Mouse (Mus musculus): ENCODE results near the gene Klf2.

Gene Klf2

DNA sequence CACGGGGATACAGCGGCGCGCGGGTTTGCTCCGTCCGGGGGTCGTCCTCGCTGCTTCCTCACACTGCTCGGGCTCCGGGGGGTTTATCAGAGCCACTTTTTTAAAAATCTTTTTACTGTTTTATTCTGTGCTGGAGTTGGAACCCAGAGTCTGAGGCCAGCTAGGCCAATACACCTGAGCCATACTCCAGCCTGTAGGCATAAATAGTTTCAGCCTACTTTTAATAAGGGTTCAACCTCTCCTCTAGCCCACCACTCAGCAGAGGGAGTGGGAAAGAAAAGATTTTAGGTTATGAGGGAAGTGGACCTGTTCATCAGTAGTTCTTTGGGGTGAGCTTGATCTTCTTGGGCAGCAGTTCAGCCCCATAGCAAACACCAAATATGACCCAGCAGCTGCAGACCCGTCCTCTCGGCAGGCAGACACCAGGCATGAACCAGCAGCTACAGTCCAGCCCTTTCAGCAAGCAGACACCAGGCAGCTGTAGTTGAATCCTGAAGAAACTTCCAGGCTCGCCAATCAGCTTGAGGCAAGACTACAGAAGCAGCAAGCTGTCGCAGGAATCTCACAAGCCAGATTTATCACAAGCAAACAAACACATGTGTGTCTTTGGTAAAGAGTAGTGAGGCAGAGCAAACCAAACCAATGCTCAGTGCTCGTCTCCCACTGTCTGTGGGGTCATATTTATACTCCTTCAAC lies 13.5 kb upstream of the Klf2 start, which contains the start of gene Gm10282:
Gene Gm10282, minus strand, starts transcription at position 51 of the 696 bp plus-strand sequence.
- DNase-seq (ENCODE audit: low read depth): no peak

DNA sequence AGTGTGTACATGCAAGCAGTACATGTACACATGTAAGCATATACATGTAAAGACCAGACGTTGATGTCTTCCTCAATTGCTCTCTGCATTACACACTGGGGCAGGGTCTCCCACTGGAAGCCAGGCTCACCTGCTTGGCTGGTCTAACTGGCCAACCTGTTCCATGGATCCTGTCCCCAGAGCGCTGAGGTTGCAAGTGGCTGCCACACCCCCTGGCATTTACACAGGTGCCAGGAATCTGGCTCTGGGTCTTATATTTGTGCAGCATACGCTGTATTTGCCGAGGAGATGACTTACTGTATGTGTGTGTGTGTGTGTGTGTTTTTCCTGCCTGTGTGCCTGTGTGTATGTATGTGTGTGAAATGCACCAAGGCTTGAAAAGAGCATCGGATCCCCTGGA lies 11.9 kb upstream of the Klf2 start:
- no peak for DNase-seq (ENCODE audit: low read depth)

DNA sequence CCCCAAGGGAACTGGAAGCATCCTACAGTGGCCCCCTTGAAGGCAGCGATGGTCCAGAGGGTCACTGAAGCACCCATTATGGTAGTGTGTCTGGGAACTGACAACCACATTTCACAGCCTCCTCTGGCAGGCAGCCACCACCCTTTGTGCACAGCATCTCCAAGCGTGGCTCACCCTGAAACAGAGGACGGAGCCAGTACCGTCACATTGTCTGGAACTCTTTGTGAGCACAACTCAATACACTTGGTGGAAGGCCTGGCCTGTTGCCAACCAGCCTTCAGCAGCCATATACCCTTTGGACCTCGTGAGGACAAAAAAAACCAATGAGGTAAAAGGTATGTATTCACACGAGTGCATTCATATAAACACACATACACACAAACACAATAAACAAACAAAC lies 10.6 kb upstream of the Klf2 start:
- DNase-seq (ENCODE audit: low read depth): no peak

DNA sequence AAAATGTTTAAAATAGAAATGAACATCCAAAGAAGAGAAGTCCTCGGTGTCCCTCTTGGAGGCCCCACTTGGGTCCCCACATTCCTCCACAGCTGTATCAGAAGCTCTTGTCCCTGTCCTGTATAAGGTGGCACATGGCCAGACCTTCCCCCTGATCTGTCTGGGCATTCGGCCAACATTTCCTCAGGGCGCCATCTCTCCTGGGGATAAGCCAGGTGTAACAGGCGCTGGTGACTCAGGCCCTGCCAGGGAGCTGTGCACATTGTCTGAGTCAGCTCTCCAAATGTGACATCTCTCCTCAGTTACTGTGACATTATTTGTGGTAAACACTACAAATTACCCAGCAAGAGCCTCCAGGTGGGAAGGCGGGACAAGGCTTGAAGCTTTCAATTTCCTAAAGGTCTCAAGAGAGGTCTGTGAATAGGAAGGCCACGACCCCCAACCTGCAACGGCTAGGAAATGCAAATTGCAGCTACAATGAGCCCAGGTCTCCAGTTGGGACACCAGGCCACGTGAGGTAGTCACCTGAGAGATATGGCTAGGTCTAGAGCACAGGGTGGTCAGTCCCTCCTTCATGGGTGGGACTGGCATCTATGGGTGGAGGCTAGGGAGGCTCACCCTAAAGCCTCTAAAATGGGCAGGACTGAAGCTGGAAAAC lies 7.9 kb upstream of the Klf2 start:
- DNase-seq (ENCODE audit: low read depth): no peak

DNA sequence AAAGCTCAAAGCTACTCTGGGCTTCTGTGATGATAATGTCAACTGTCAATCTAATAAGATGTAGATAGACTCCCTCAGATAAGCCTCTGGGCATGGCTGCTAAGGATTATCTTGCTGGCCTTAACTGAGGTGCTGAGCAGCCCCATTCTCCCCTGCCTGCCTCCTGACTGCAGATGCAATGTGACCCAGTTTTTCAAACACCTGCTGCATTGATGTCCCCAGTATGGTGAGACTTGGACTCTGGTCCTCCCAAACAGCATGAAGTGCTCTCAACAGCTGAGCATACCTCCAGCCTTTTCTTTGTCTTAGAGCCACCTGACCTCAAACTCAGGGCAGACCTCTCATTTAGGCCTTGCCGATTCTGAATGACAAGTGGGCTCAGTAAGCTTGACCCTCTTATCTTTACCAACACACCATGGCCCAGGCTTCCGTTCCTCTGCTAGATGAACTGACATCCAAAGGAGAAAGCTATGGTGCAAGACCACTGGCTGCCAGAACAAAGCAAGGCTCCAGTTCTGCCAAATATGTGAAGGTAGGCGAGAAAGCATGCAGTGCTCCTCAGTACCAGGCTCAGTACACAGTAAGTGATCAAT lies 5.8 kb upstream of the Klf2 start:
- DNase-seq (ENCODE audit: low read depth): no peak

DNA sequence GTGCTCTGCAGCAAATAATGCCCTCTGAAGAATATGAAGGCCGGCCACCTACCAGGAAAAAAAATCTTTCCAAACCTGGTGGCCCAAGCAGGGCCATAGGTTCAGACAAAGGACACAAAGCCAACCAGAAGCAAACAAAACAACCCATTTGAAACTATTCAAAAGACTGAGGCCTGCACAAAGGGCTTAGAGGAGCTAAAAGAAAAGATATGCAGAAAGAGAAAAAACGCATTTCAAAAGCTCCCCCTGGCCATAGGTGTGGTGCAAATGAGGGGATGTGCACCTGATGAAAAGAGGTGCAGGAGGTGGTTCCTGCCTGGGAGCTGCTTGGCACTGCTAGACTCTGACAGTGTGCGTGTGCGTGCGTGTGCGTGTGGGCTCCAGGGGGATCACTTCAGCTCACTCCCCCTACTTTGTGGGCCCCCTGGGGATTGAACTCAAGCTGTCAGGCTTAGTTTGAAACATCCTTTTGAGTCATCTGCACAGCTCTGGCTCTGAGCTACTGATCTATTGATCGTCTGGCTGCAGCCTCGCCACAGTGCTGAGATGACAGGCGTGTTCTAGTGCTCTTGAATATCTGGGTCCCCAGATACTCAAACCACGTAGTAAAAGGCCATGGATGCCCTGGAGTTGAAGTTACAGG lies 2.7 kb upstream of the Klf2 start:
- peak; percentile 36 for DNase-seq (ENCODE audit: low read depth)

DNA sequence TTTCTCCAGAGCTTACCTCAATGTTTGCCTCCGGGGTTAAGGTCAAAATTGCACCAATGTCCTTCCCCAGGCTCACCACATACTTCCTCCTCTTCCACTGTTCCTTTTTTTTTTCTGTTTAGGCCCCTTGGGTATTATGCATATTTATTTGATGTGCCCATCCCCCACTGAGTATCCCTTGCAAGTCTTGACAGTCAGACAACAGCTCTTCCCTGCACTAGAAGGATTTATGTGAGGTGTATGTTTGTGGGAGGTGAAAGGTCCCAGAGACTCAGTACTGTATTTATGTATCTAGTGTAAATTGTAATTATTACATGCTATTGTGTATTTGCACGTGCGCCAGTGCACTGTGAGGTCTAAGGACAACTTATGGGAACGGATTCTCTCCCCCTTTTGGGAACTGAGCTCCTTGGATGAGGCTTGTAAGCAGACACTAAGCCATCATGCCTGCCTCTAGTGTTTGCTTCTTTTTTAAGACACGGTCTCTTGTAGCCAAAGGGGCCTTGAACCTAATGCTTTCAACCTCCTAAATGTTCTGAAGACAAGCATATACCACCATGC lies 1.0 kb upstream of the Klf2 start:
- peak; percentile 61 for DNase-seq (ENCODE audit: low read depth)

DNA sequence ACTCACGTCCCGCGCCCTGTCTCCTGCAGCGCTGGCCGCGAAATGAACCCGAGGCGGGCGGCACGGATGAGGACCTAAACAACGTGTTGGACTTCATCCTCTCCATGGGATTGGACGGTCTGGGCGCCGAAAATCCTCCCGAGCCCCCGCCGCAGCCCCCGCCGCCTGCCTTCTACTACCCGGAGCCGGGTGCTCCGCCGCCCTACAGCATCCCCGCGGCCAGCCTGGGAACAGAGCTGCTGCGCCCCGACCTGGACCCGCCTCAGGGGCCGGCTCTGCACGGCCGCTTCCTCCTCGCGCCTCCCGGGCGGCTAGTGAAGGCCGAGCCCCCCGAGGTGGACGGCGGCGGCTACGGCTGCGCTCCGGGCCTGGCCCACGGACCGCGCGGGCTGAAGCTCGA lies 564 bp downstream of the Klf2 start:
- no peak for DNase-seq (ENCODE audit: low read depth)

DNA sequence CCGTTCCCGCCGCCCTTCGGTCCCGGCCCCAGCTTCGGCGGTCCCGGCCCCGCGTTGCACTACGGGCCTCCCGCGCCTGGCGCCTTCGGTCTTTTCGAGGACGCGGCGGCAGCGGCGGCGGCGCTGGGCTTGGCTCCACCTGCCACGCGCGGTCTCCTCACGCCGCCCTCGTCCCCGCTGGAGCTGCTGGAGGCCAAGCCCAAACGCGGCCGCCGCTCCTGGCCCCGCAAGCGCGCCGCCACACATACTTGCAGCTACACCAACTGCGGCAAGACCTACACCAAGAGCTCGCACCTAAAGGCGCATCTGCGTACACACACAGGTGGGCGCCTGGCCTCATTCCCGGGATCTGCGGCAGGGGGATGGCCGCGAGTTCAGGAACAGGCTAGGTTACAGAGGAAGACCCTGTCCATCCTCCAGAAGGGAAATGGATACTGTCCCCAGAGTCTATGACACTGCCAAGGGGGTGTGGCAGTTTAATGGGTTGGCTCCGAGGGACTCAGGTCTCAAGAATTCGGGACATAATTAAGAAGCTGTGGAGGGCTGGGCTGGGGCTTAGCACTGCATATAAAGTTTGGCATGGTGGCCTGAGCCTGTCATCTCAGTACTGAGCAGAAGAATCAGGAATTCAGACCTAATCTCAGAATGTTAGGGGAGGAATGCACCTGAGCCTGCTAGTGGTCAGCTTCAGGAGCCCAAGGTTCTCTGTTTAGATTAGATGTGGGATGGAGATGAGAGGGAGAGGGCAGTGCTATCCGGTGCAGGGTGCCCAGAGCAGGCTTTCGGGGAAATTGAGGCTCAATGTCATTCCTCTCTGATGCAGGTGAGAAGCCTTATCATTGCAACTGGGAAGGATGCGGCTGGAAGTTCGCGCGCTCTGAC lies 1.3 kb downstream of the Klf2 start:
- DNase-seq (ENCODE audit: low read depth): peak; percentile 73

DNA sequence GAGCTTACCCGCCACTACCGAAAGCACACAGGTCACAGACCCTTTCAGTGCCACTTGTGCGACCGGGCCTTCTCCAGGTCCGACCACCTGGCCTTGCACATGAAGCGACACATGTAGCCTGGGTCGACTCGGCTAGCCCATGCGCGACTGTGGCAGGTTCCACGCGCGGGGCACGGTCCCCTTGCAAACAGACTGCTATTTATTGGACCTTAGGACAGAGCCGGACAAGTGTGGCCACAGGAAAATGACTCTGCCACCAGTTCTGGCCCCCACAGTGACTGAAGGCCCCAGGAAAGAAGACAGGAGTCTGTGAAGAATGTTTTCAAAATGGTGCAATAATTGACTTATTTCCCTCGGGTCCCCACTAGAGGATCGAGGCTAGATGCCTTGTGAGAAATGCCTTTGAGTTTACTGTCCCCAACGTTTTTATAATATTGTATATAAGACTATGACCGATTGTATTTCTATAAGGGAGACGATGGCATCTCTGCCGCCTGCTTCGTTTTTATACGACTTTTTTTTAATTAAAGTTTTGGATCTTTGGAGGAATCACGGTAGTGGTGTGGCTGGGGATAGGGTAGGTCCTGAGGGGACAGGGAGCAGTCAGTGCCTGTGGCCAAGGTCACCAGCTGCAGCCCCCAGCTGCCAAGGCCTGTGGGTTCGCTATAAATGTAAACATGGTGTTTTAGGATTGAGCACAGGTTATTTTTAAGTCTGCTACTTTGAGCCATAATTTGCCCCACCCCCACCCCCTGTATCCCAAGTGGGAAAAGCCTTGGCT lies 2.2 kb downstream of the Klf2 start:
- DNase-seq (ENCODE audit: low read depth): peak; percentile 61

DNA sequence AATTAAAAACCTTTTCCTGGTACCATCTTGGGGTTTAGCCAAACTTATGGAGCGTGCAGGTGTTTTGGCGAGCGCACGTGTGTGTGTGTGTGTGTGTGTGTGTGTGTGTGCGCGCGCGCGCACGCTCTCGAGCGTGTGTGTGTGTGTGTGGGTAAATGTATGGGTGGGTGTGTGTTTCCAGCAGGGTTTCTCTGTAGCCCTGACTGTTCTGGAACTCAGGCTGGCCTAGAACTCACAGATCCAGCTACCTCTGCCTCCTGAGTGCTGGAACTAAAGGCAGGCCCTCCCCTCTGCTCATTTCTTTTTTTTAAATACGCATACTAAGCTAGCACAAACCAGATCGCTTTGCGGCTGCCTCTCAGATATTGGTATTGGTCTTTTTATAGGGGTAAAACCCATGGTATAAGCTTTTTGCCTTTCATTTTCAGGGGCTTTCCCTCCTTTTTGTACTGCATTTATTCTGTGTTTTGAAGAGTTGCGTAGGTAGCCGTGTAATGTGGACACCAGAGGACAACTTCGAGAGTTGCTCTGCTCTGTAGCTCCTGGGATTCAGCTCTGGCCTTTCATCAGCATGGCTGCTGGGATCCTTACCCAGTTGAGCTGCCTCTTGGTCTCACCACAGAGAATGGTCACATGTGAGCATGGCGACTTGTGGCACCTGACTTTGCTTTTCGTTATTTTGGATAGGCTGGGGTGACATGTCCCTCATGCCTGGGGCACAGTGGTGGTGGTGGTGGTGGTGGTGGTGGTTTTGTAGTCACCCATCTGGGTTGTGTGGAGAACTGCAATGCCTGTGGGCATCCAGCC lies 3.0 kb downstream of the Klf2 start:
- peak; percentile 85 for DNase-seq (ENCODE audit: low read depth)

DNA sequence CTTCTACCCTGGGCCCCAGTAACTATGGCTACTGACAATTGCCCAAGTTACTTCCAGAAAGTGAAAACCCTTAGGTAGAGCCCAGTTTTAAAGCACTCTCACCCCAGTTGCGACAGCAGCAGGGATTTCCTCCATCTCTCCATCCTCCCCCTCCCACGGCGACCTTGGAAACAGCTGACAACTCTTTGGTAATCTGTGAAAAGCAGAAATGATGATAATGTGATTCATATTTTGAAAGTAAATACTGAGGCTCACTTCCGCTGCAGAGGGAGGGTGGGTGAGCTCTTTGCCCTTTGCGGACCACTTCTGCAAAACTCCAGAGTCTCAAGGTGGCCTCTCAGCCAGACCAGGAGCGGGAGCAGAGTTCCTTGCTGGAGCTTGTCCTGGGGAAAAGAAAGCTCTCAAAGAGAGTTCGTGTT lies 3.6 kb downstream of the Klf2 start:
- DNase-seq (ENCODE audit: low read depth): no peak

DNA sequence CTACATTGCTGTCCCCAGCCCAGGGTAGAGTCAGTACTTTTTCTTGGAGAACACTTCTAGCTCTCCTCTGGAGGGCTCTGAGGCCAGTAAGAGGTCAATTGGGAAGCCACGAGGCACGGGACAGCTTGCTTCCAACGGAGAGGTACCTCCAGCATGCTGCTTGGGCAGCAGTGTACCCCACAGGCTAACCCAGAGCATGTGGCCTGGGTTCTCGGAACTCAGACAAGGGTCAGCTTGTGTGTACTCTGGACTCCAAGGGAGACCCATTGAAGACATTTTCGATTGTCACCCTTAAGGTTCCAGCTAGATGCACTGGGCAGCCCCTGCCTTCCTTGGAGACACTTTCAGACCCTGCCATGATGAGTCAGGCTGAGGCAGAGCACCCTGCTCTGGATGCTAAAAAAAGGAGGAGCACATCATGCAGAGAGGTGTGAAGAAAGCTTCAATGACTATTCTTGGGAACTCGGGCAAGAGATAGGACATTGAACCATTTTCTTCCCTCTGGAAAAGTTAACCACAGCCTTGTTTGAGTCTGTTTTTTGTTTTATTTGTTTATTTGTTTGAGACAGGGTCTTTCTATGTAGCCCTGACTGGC lies 4.4 kb downstream of the Klf2 start:
- peak; percentile 56 for DNase-seq (ENCODE audit: low read depth)

DNA sequence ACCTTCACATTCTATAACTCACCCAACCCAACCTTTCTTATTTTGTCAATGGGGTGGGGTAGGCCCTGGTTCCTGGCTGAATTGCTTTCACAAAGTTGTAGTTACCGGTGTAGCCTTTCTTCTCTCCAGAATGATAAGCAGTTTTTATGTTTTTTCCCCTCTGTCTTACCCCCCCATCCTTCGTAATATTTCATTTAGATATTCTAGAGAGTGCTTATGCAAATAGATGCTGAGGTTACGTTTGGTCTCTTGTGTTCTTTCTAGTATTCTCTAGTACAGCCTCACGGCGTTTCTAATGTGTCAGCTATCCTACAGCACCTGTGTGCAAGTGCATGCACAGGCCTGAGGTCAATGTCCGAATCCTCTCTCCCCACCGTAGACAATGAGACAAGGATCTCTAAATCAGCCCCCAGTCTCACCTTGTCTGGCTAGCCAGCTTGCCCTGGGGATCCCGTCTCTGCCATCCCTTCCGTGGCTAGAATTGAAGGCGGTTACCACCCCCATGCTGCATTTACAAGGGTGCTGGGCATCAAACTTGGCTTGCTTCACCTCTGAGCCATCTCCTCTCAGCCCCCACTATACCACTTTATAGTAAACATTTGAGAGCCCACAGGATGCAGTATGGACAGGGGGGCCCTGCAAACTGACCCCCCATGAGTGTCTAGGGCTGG lies 5.3 kb downstream of the Klf2 start:
- peak; percentile 59 for DNase-seq (ENCODE audit: low read depth)

DNA sequence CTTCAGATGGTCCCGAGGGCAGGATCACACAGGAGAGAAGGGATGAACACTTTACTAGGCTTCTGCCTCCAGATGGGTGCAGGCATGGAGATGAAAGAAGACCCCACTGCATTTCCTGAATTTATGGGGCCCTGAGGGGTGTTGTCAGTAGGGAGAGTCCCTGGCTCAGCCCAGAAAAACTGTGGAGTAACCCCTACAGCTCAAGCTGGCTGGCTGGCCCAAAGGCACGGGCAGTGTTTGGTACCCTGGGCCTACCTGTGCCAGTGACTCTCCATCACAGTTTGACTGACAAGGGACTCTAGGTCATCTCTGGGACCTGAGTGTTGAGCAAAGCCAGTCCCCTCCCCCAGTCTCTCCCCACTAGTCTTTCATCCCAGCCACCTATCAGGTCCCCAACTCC lies 5.9 kb downstream of the Klf2 start:
- DNase-seq (ENCODE audit: low read depth): peak; percentile 36

DNA sequence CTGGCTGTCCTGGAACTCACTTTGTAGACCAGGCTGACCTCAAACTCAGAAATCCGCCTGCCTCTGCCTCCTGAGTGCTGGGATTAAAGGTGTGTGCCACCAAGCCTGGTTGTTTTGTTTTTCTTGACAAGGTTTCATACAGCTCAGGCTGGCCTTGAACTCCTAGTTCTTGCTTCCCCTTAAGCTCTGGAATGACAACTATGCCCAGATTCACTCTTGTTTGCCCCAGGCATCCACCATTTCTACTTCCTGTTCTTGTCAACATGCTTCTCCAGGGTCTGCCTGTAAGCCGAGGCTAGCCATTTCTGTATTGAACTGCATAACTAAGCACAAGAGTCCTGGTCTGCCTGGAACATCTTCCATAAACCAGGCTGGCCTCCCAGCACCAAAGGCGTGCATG lies 10.3 kb downstream of the Klf2 start:
- DNase-seq (ENCODE audit: low read depth): no peak

DNA sequence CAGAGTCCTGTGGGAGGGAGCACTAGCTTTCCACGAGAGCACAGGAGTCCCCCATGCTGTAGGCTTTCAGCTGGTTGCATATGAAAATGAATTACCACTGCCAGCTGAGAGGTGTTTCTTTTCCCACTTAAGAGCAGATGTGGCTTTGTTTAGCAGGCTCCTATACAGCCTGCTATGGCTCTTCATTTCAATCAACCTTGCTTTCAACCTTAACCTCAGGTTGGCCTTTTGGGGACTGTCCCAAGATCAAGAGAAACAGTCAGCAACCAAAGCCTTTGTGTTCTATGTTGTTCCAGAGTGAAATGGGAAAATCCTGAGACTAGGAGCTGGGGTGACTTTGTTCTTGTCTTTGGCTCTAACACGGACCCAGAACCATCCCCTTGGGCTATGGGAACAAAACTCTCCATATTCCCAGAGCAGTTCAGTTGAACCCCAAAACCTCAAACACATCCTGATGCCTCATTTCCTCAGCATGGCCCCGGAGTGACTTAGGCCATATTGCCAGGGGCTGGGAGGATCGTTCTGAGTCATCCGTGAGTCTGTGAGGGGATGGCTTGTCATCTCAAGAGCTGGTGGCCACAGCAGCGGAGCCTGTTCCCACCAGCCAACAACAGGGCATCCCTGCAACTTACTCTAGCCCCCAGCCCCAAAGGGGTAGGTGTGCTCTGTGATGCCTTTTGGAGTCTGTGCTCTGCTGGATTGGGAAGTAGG lies 12.1 kb downstream of the Klf2 start:
- peak; percentile 91 for DNase-seq (ENCODE audit: low read depth)

DNA sequence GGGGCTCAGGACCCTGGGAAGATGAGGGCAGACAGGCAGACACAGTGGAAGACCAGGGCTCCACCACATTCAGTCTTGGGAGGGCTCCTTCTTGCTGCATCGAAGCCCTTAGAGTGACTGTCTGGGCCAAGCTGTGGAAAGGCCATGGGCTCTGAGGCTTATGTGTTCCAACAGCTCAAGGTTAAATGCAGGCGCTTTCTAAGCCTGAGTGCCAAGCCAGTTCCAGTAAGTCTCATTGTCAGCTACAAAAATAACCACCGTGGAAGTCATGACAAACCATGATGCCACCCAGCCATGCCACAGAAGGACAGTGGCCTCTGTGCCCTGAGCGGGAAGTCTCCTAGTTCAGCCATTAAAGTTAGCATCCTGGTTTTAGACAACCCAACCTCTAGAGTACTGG lies 12.8 kb downstream of the Klf2 start:
- DNase-seq (ENCODE audit: low read depth): peak; percentile 50

Measured in induced T-regulatory cell, adult 2 months (primary cell).